Comparison of ENCODE assay signal across 26 mouse cellular contexts in genomic region chr5:97594081-97594480, GRCm38 (mm10).
"Had no signal": no experiment of that assay in that cellular context is flagged by ENCODE, and none has a peak within 500 bp of the region (broad histone marks: within the 10 kb centered on the region; RNA-seq: fewer than 3 reads in every experiment).

No protein-coding gene starts in this region.

- H3K4me3 ChIP-seq: gastrocnemius, adult 2 months; heart, adult 2 months; heart, embryonic 13.5 days; heart, embryonic 15.5 days; hindbrain, embryonic 10.5 days; hindbrain, embryonic 12.5 days; intestine, embryonic 15.5 days; limb, embryonic 10.5 days; limb, embryonic 12.5 days; liver, embryonic 13.5 days had no signal

- H3K27ac ChIP-seq: gastrocnemius, adult 2 months; heart, adult 2 months; heart, embryonic 13.5 days; heart, embryonic 15.5 days; hindbrain, embryonic 10.5 days; hindbrain, embryonic 12.5 days; hindbrain, embryonic 14.5 days; intestine, embryonic 15.5 days; limb, embryonic 10.5 days; limb, embryonic 12.5 days; liver, embryonic 13.5 days had no signal

- H3K27me3 ChIP-seq: heart, embryonic 13.5 days; heart, embryonic 15.5 days; hindbrain, embryonic 12.5 days; intestine, embryonic 15.5 days; limb, embryonic 12.5 days; liver, embryonic 13.5 days had no signal

- H3K4me1 ChIP-seq: heart, embryonic 13.5 days; hindbrain, embryonic 10.5 days; hindbrain, embryonic 12.5 days; intestine, embryonic 15.5 days; limb, embryonic 10.5 days; limb, embryonic 12.5 days; liver, embryonic 13.5 days had no signal

- DNase-seq: gastrocnemius, adult 2 months; gastrocnemius, postnatal 10 days; gastrocnemius, postnatal 25 days; heart, adult 2 months; heart, postnatal 4 days; kidney, adult 18-20 months; kidney, adult 8-10 months; kidney, postnatal 14 days; kidney, postnatal 36 days; layer of hippocampus, adult 9-11 months; layer of hippocampus, postnatal 36 days; liver; liver, embryonic 13.5 days had no signal

- H3K4me2 ChIP-seq: heart, embryonic 11.5 days; heart, embryonic 13.5 days; heart, embryonic 15.5 days; hindbrain, embryonic 12.5 days; hindbrain, embryonic 14.5 days; intestine, embryonic 15.5 days; limb, embryonic 12.5 days; liver, embryonic 11.5 days; liver, embryonic 13.5 days had no signal

- H3K36me3 ChIP-seq: heart, embryonic 13.5 days; heart, embryonic 15.5 days; hindbrain, embryonic 10.5 days; hindbrain, embryonic 12.5 days; intestine, embryonic 15.5 days; limb, embryonic 10.5 days; limb, embryonic 12.5 days; liver, embryonic 13.5 days had no signal

- H3K9ac ChIP-seq: heart, embryonic 13.5 days; heart, embryonic 15.5 days; hindbrain, embryonic 12.5 days; hindbrain, embryonic 14.5 days; intestine, embryonic 15.5 days; limb, embryonic 12.5 days; liver, embryonic 13.5 days had no signal

- ATAC-seq: hindbrain, embryonic 16.5 days; inflammation-experienced regulatory T-cells, adult 6 months; intestine, embryonic 15.5 days; intestine, postnatal 0 days had no signal

- H3K9me3 ChIP-seq: heart, embryonic 13.5 days; heart, embryonic 15.5 days; hindbrain, embryonic 10.5 days; hindbrain, embryonic 12.5 days; intestine, embryonic 15.5 days; limb, embryonic 10.5 days; limb, embryonic 12.5 days; liver, embryonic 13.5 days had no signal
